Mouse (Mus musculus): ENCODE results near the gene Snrnp25. TPM values are rescaled to one million over a fixed set of nuclear protein-coding genes. Genes with fewer than 3 reads are reported as not detected.

Gene Snrnp25
- polyA plus RNA-seq, 1 experiment from 2014 or later = 114 TPM

DNA sequence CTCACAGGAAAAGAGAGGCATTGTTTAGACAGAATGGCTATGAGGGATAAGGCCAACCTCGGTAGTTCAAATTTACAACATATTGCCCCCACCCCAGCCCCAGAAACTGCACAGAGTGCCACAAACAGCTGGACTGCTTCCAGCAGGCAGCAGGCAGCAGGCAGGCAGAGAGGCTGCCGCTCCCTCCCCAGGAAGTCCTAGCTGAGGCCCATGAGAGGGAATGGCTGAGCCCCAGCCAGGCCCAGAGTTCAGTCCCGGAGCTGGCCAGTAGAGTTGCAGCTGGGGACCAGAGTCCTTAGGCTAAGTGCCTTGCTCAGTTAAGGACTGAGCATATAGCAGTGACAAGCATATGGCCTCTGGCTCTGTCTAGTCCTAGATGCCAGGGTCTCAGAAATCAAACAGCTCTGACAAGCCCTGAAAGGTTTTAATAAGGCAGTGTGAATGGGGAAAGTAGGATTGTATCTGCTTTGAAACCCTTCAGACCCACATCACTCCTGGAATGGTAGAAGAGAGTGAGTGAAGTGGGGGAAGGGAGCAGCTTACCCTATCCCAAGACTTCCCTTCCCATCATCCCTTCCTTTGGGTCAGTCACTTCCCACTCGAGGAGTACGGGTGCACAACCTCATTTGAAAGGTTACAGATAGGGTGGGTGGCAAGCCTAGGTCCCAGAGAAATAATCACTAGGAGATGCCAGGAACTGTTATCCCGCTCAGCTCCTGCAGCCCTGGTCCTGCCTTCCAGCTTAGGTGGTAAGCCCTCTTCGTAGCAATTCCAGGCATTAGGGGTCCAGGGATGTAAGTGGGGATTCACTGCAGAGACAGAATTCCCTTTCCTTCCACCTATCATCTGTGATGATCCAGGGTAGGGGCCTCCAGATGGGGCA, 20.2 kb downstream of the Snrnp25 start:
- Histone ChIP-seq H3K4me2 (peak overlapping the region; percentile 30), H3K9me3 (ENCODE audit: control insufficient read depth, low read length) (0 out of 2 replicates have a peak, but pooled peaks cover 3% of the 10 kb centered on the region), H3K4me3 (ENCODE audit: low read depth, low read length) (no peak overlapping the region; the same call in 1 of the 2 replicates), H3K27me3 (replicated peaks; ENCODE audit: control insufficient read depth, insufficient read depth, low read length) (peaks cover 39% of the 10 kb centered on the region), H3K27ac (ENCODE audit: low read depth, low read length) (peak overlapping the region; percentile 62), H3K36me3 (ENCODE audit: control insufficient read depth, insufficient read depth, low read length) (peaks cover 7% of the 10 kb centered on the region; the same call in 1 of the 2 replicates), H3K4me1 (replicated peaks; ENCODE audit: control insufficient read depth, insufficient read depth, low read length) (peaks cover 48% of the 10 kb centered on the region), H3K9ac (ENCODE audit: low read depth, low read length) (no peak overlapping the region; the same call in 1 of the 2 replicates)
- WGBS = 54% methylated on average over 7 of the region's 7 CpGs
- DNase-seq (ENCODE audit: low spot score) (no peak), ATAC-seq (replicated peaks; ENCODE audit: low FRiP score) (no peak)

DNA sequence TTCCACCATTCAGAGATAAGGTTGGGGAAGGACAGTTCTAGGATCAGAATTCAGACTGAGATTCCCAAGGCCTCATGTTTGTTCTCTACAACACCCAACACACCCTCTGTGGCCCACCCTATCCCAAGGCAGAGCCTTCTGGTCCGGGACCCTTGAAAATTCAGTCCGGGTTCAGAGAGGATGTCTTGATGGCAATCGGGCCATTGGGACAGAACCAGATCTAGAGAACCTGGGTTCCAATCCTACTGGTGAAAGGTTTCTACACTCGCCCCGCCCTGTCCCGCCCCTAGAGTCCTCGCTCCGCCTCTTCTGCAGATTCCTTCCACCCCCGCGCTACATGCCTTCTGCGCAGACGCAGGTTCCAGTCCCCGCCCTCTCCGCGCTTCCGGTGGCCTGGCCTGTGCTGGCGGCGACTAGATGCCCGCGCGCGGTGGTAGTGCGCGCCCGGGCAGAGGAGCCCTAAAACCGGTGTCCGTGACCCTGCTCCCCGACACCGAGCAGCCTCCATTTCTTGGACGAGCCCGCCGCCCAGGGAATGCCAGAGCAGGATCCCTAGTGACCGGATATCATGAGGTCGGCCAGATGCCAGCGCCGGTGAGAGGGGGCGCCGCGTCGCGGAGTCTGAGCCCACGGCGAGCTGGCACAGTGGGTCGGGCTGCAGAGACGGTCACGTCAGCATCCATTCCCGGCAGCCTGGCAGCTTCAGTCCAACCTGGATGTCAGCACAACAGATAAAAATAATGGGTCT, 21.1 kb downstream of the Snrnp25 start, which contains the start of gene Mpg:
Gene Mpg (plus strand): TSS at position 382 of the 748 bp plus-strand sequence.
- peak within 1 kb of the TSS; percentile 88 for H3K9ac ChIP-seq (ENCODE audit: low read depth, low read length)
- H3K9me3 ChIP-seq (ENCODE audit: control insufficient read depth, low read length) = 0 out of 2 replicates have a peak, but pooled peaks cover 3% of the 10 kb centered on the region
- peak within 1 kb of the TSS; percentile 83 for H3K4me3 ChIP-seq (ENCODE audit: low read depth, low read length)
- peak within 1 kb of the TSS; percentile 91 for H3K4me2 ChIP-seq
- ATAC-seq (replicated peaks; ENCODE audit: low FRiP score) (peak; percentile 87), DNase-seq (ENCODE audit: low spot score) (peak; percentile 86)
- peaks cover 30% of the 10 kb centered on the region for H3K27me3 ChIP-seq (replicated peaks; ENCODE audit: control insufficient read depth, insufficient read depth, low read length)
- 3% methylated on average over 47 of the region's 47 CpGs for WGBS
- peaks cover 13% of the 10 kb centered on the region for H3K36me3 ChIP-seq (ENCODE audit: control insufficient read depth, insufficient read depth, low read length)
- H3K4me1 ChIP-seq (replicated peaks; ENCODE audit: control insufficient read depth, insufficient read depth, low read length) = peaks cover 43% of the 10 kb centered on the region
- H3K27ac ChIP-seq (ENCODE audit: low read depth, low read length) = peak within 1 kb of the TSS; percentile 76

DNA sequence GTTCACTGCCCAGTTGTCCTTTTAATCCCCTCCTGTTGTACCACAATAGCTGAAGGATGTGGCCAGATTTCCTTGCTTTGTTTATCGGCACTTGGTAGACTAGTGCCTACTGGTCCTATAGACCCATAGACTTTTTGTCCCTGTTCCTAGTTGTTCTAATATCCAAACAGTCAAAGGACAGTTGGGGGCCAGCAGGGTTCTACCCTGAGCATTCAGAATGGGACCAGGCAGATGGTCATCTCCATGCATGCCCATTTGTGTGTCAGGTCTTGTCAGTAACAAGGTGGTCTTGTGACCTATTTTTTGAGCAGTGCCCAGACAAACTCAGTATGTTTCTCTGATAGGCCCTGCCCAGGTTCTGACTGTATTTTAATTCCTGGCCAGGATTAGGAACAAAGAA, 21.8 kb downstream of the Snrnp25 start:
- Histone ChIP-seq H3K27ac (ENCODE audit: low read depth, low read length) (no peak overlapping the region; the same call in 1 of the 2 replicates), H3K9ac (ENCODE audit: low read depth, low read length) (peak overlapping the region; percentile 88), H3K36me3 (ENCODE audit: control insufficient read depth, insufficient read depth, low read length) (peaks cover 20% of the 10 kb centered on the region), H3K9me3 (ENCODE audit: control insufficient read depth, low read length) (0 out of 2 replicates have a peak, but pooled peaks cover 3% of the 10 kb centered on the region), H3K4me2 (peak overlapping the region; percentile 91), H3K27me3 (replicated peaks; ENCODE audit: control insufficient read depth, insufficient read depth, low read length) (peaks cover 23% of the 10 kb centered on the region), H3K4me3 (ENCODE audit: low read depth, low read length) (peak overlapping the region; percentile 83), H3K4me1 (replicated peaks; ENCODE audit: control insufficient read depth, insufficient read depth, low read length) (peaks cover 43% of the 10 kb centered on the region)
- ATAC-seq (replicated peaks; ENCODE audit: low FRiP score) (no peak), DNase-seq (ENCODE audit: low spot score) (no peak)
- 54% methylated on average over 1 of the region's 1 CpGs for WGBS

DNA sequence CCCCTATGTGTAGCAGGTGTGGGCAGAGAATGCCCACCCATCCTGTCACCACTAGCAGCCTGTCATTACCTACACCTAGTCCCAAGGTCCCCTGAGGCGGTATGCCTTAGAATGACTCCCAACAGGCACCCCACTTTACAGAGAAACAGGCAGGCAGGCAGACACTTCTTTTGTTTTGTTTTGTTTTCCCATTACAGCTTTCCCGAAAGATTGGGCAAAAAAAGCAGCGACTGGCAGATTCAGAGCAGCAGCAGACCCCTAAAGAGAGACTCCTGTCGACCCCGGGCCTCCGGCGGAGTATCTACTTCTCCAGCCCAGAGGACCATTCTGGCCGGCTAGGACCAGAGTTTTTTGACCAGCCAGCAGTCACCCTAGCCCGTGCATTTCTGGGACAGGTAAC, 22.3 kb downstream of the Snrnp25 start:
- H3K27me3 ChIP-seq (replicated peaks; ENCODE audit: control insufficient read depth, insufficient read depth, low read length) = peaks cover 18% of the 10 kb centered on the region
- H3K4me2 ChIP-seq = peak overlapping the region; percentile 91
- no peak overlapping the region for H3K27ac ChIP-seq (ENCODE audit: low read depth, low read length)
- H3K4me3 ChIP-seq (ENCODE audit: low read depth, low read length) = peak overlapping the region; percentile 83; the same call in 1 of the 2 replicates
- H3K9ac ChIP-seq (ENCODE audit: low read depth, low read length) = peak overlapping the region; percentile 44; the same call in 1 of the 2 replicates
- ATAC-seq (replicated peaks; ENCODE audit: low FRiP score) (no peak), DNase-seq (ENCODE audit: low spot score) (no peak)
- H3K36me3 ChIP-seq (ENCODE audit: control insufficient read depth, insufficient read depth, low read length) = peaks cover 24% of the 10 kb centered on the region
- 0 out of 2 replicates have a peak, but pooled peaks cover 3% of the 10 kb centered on the region for H3K9me3 ChIP-seq (ENCODE audit: control insufficient read depth, low read length)
- WGBS = 94% methylated on average over 9 of the region's 9 CpGs
- H3K4me1 ChIP-seq (replicated peaks; ENCODE audit: control insufficient read depth, insufficient read depth, low read length) = peaks cover 38% of the 10 kb centered on the region

DNA sequence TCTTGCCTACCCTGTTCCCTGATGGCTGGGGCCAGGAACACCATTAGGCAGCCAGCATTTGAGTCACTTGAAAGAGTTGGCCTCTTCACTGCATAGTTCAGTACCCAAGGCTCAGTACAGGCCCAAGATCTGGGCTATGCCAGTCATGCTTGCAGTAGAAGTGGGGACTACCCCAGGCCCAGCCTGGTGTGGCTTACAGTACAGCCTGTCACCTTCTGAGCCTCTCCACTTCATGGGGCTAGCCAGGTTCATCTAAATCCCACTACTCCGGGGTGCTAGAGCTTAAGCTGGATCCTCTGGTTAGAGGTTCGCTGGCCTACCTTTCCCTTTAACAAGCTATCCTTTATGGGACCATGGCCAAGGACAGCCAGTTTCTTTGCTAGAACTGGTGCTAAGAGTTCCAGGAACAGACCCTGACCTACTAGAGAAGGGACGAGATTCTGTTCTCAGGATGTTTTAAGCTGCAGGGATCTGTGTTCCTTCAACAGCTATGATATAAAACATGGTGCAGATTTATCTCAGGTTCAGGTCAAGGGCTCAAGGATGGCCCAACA, 23.2 kb downstream of the Snrnp25 start:
- H3K9ac ChIP-seq (ENCODE audit: low read depth, low read length) = no peak overlapping the region; the same call in 1 of the 2 replicates
- no peak for DNase-seq (ENCODE audit: low spot score)
- H3K27me3 ChIP-seq (replicated peaks; ENCODE audit: control insufficient read depth, insufficient read depth, low read length) = peaks cover 10% of the 10 kb centered on the region
- H3K36me3 ChIP-seq (ENCODE audit: control insufficient read depth, insufficient read depth, low read length) = peaks cover 30% of the 10 kb centered on the region
- no peak overlapping the region for H3K4me3 ChIP-seq (ENCODE audit: low read depth, low read length)
- H3K4me2 ChIP-seq = no peak overlapping the region
- no peak overlapping the region for H3K27ac ChIP-seq (ENCODE audit: low read depth, low read length)
- H3K9me3 ChIP-seq (ENCODE audit: control insufficient read depth, low read length) = 0 out of 2 replicates have a peak, but pooled peaks cover 1% of the 10 kb centered on the region
- ATAC-seq (replicated peaks; ENCODE audit: low FRiP score) = no peak
- H3K4me1 ChIP-seq (replicated peaks; ENCODE audit: control insufficient read depth, insufficient read depth, low read length) = peaks cover 30% of the 10 kb centered on the region
- 83% methylated on average over 3 of the region's 3 CpGs for WGBS

DNA sequence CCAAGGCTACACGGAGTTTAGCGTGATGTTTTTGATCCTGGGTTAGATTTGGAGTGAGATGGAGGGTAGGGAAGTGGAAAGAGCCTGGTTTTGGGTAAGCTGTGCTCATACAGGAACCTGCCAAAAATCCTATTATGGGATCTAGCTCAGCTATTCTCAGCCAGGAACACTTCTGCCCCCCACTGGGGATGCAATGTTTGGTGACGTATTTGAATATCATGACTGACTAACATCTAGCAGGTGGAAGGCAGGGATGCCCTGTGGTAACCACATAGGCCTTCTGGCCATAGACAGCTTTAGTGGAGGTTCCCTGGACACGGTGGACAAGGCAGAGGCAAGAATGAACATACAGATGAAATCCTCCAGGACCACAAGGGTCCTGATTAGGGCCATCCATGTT, 25.0 kb downstream of the Snrnp25 start:
- Histone ChIP-seq H3K4me3 (ENCODE audit: low read depth, low read length) (no peak overlapping the region), H3K9ac (ENCODE audit: low read depth, low read length) (no peak overlapping the region), H3K4me2 (no peak overlapping the region), H3K9me3 (ENCODE audit: control insufficient read depth, low read length) (no peaks in the 10 kb centered on the region), H3K27ac (ENCODE audit: low read depth, low read length) (no peak overlapping the region), H3K36me3 (ENCODE audit: control insufficient read depth, insufficient read depth, low read length) (peaks cover 42% of the 10 kb centered on the region), H3K4me1 (replicated peaks; ENCODE audit: control insufficient read depth, insufficient read depth, low read length) (peaks cover 17% of the 10 kb centered on the region), H3K27me3 (replicated peaks; ENCODE audit: control insufficient read depth, insufficient read depth, low read length) (no peaks in the 10 kb centered on the region)
- DNase-seq (ENCODE audit: low spot score) (no peak), ATAC-seq (replicated peaks; ENCODE audit: low FRiP score) (no peak)
- WGBS = 79% methylated on average over 4 of the region's 4 CpGs

DNA sequence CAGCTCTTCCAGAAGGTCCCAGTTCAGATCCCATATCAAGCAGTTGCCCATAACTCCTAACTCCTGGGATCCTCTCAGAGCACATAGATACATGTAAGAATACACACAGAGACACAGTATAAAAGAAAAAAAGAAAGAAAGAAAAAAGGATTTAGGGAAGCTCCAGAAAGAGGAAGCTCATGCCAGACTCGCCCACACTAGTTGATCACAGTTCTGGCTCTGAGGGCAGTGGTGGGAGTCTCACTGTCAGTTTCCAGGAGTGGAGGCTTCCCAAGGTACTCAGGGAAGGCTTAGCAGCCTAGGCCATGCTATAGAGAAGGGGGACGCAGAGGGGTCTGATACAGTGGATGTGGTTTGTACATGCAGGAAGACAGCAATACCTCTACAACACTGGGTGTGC, 25.9 kb downstream of the Snrnp25 start:
- Histone ChIP-seq H3K4me1 (replicated peaks; ENCODE audit: control insufficient read depth, insufficient read depth, low read length) (peaks cover 8% of the 10 kb centered on the region), H3K27ac (ENCODE audit: low read depth, low read length) (no peak overlapping the region), H3K36me3 (ENCODE audit: control insufficient read depth, insufficient read depth, low read length) (peaks cover 42% of the 10 kb centered on the region)

DNA sequence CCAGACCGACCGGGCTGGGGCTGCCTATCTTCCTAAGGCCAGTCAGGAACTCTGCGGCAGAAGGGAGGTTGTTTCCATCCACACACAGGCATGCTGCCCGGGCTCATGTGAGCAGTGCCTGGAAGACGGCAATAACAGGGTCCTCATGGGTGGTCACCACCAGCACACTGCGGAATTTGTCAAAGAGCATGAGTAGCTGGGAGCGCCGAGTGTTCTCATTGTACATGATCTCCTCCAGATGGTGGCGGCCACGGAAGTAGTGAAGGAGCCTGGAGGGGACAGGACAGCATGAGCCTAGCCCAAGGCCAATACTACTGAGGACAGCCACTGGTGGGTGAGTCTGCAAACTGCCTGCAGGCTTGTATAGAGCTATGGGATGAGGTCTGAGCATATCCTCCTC, 27.6 kb downstream of the Snrnp25 start:
- ATAC-seq (replicated peaks; ENCODE audit: low FRiP score) (no peak), DNase-seq (ENCODE audit: low spot score) (no peak)
- Histone ChIP-seq H3K4me2 (no peak overlapping the region), H3K4me3 (ENCODE audit: low read depth, low read length) (no peak overlapping the region), H3K4me1 (replicated peaks; ENCODE audit: control insufficient read depth, insufficient read depth, low read length) (no peaks in the 10 kb centered on the region), H3K9ac (ENCODE audit: low read depth, low read length) (no peak overlapping the region), H3K27me3 (replicated peaks; ENCODE audit: control insufficient read depth, insufficient read depth, low read length) (no peaks in the 10 kb centered on the region), H3K36me3 (ENCODE audit: control insufficient read depth, insufficient read depth, low read length) (peaks cover 43% of the 10 kb centered on the region), H3K27ac (ENCODE audit: low read depth, low read length) (no peak overlapping the region), H3K9me3 (ENCODE audit: control insufficient read depth, low read length) (no peaks in the 10 kb centered on the region)
- 91% methylated on average over 10 of the region's 10 CpGs for WGBS

More for the DNA sequence above, 25.9 kb downstream of the Snrnp25 start:
- no peaks in the 10 kb centered on the region for H3K9me3 ChIP-seq (ENCODE audit: control insufficient read depth, low read length)
- no peak overlapping the region for H3K4me2 ChIP-seq
- ATAC-seq (replicated peaks; ENCODE audit: low FRiP score) = no peak
- DNase-seq (ENCODE audit: low spot score) = no peak
- H3K27me3 ChIP-seq (replicated peaks; ENCODE audit: control insufficient read depth, insufficient read depth, low read length) = no peaks in the 10 kb centered on the region
- H3K9ac ChIP-seq (ENCODE audit: low read depth, low read length) = no peak overlapping the region
- WGBS = 79% methylated on average over 2 of the region's 2 CpGs
- H3K4me3 ChIP-seq (ENCODE audit: low read depth, low read length) = no peak overlapping the region
